Mouse (Mus musculus): ENCODE results near the gene Rbsn.

Rbsn gene

GRCm38 (mm10) chr6:92176450-92176849 lies 38.3 kb downstream of the Rbsn start:
- DNase-seq (ENCODE audit: extremely low spot score): no peak

- DNase-seq (ENCODE audit: extremely low spot score): no peak
Measured at GRCm38 (mm10) chr6:92162724-92163123, 52.0 kb downstream of the Rbsn start.

- DNase-seq (ENCODE audit: extremely low spot score): no peak
Measured at GRCm38 (mm10) chr6:92158801-92159200, 55.9 kb downstream of the Rbsn start.

GRCm38 (mm10) chr6:92153774-92154173 lies 61.0 kb downstream of the Rbsn start:
- no peak for DNase-seq (ENCODE audit: extremely low spot score)

- DNase-seq (ENCODE audit: extremely low spot score): no peak
Measured at GRCm38 (mm10) chr6:92145881-92146280, 68.8 kb downstream of the Rbsn start.

Measured in embryo, embryonic 9.5 days (tissue).